Comparison of ENCODE assay signal across 26 mouse cellular contexts in the genomic region with DNA sequence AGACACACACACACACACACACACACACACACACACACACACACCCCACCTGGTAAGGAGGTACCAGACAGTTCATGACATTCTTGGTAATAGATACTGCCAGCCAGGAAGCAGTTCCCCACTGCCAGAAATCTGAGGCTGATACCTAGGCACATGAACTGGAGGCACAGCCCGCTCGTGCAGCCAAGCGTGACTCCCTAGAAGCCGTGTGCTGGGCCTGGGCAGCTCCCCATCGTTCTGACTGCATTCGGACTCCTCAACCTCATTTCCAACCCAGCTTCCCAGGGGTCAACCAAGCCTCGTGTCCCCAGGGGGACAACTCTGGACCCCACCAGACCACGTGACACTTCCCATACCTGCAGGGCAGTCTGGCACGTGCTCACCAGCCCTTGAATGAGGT. TPM values are rescaled to one million over a fixed set of nuclear protein-coding genes. Genes with fewer than 3 reads are reported as not detected.
DNase-seq lines count a peak whose midpoint lies in the region; ATAC-seq and TF ChIP-seq lines count a peak whose summit lies in the region.
"Had no signal": no experiment of that assay in that cellular context is flagged by ENCODE, and none has a peak within 500 bp of the region (broad histone marks: within the 10 kb centered on the region; RNA-seq: fewer than 3 reads in every experiment).

No protein-coding gene starts in this region.

- no peak for TF ChIP-seq RAD21 in CH12.LX (IDR thresholded peaks at IDR 0.05; ENCODE audit: low read depth, low read length)

- H3K9ac ChIP-seq in kidney, embryonic 15.5 days: no peak overlapping the region
- H3K9ac ChIP-seq in CH12.LX (ENCODE audit: insufficient read depth, low read depth): no peak overlapping the region
- no peak overlapping the region for H3K9ac ChIP-seq in forebrain, embryonic 14.5 days (ENCODE audit: low read length)
- H3K9ac ChIP-seq: embryonic facial prominence, embryonic 13.5 days had no signal

- in situ Hi-C loops in CH12.LX (cut with MboI; ENCODE audit: low pct_ligation_motif_present, low pct_unique_long_range_greater_than_20kb, low sequenced_read_pairs): no loop called here

- H3K27me3 ChIP-seq in kidney, embryonic 15.5 days: no peaks in the 10 kb centered on the region
- no peaks in the 10 kb centered on the region for H3K27me3 ChIP-seq in CH12.LX (replicated peaks)
- no peaks in the 10 kb centered on the region for H3K27me3 ChIP-seq in forebrain, embryonic 14.5 days (replicated peaks; ENCODE audit: control insufficient read depth, insufficient read depth, low read length)
- H3K27me3 ChIP-seq: embryonic facial prominence, embryonic 13.5 days; forebrain, embryonic 12.5 days; hindbrain, embryonic 13.5 days had no signal

- no peak overlapping the region for H3K4me2 ChIP-seq in kidney, embryonic 15.5 days
- no peak overlapping the region for H3K4me2 ChIP-seq in CH12.LX (ENCODE audit: insufficient read depth, low read depth, poor library complexity, severe bottlenecking)
- H3K4me2 ChIP-seq in forebrain, embryonic 14.5 days (ENCODE audit: low read length): no peak overlapping the region
- H3K4me2 ChIP-seq: embryonic facial prominence, embryonic 13.5 days; forebrain, embryonic 12.5 days; heart, embryonic 11.5 days; hindbrain, embryonic 13.5 days had no signal

- DNase-seq in kidney, postnatal 14 days: no peak
- peak; percentile 29 for DNase-seq in kidney, postnatal 10 days
- no peak for DNase-seq in kidney, adult 11 months
- no peak for DNase-seq in CH12.LX (ENCODE audit: extremely low read depth)
- DNase-seq in forebrain, embryonic 14.5 days (ENCODE audit: low spot score): no peak
- DNase-seq: adrenal gland, adult 8-10 months; adrenal gland, postnatal 25 days; cerebellum, adult 8-10 months; cerebellum, postnatal 10 days; cerebellum, postnatal 36 days; embryo, embryonic 11 days; gastrocnemius, postnatal 10 days; gastrocnemius, postnatal 36 days; heart, postnatal 36 days had no signal

- peaks cover 36% of the 10 kb centered on the region for H3K79me2 ChIP-seq in CH12.LX (replicated peaks; ENCODE audit: control insufficient read depth, extremely low read depth, insufficient read depth, poor library complexity, severe bottlenecking)

- TF ChIP-seq CTCF in CH12.LX (conservative IDR thresholded peaks at IDR 0.05 in 1 of 2, IDR thresholded peaks at IDR 0.05 in 1 of 2; ENCODE audit: low read depth in 2 of 2, low read length in 2 of 2): no peak

- no peaks in the 10 kb centered on the region for H3K9me3 ChIP-seq in kidney, embryonic 15.5 days (replicated peaks)
- no peaks in the 10 kb centered on the region for H3K9me3 ChIP-seq in CH12.LX (replicated peaks; ENCODE audit: low read length)
- H3K9me3 ChIP-seq in forebrain, embryonic 14.5 days (replicated peaks; ENCODE audit: control insufficient read depth, low read length): no peaks in the 10 kb centered on the region
- H3K9me3 ChIP-seq: embryonic facial prominence, embryonic 10.5 days; embryonic facial prominence, embryonic 13.5 days; forebrain, embryonic 12.5 days; hindbrain, embryonic 10.5 days; hindbrain, embryonic 13.5 days had no signal

- H3K4me3 ChIP-seq in kidney, embryonic 15.5 days (replicated peaks): no peak overlapping the region
- no peak overlapping the region for H3K4me3 ChIP-seq in CH12.LX (replicated peaks in 1 of 3; ENCODE audit: low read depth in 2 of 3, low read length in 2 of 3, poor library complexity in 1 of 3)
- no peak overlapping the region for H3K4me3 ChIP-seq in forebrain, embryonic 14.5 days (ENCODE audit: low read depth, low read length)
- H3K4me3 ChIP-seq: embryonic facial prominence, embryonic 10.5 days; embryonic facial prominence, embryonic 13.5 days; erythroblast, embryonic 14.5 days; forebrain, embryonic 12.5 days; hindbrain, embryonic 10.5 days; hindbrain, embryonic 13.5 days had no signal

- dilution Hi-C loops in CH12.LX (cut with MboI; ENCODE audit: extremely low pct_ligation_motif_present, extremely low pct_unique_long_range_greater_than_20kb, low sequenced_read_pairs): no loop called here

- ATAC-seq in kidney, embryonic 15.5 days (replicated peaks; ENCODE audit: low FRiP score): peak; percentile 68
- ATAC-seq in forebrain, embryonic 14.5 days: no peak
- ATAC-seq: activated CD4-positive, CD25-positive, alpha-beta regulatory T cell, adult 4 months; CD4-positive, CD25-positive, alpha-beta regulatory T cell, adult 4 months; forebrain, embryonic 16.5 days; hindbrain, embryonic 16.5 days had no signal

- no peak for TF ChIP-seq EP300 in CH12.LX (IDR thresholded peaks at IDR 0.05; ENCODE audit: low read length)

- H3K27ac ChIP-seq in kidney, embryonic 15.5 days: peak overlapping the region; percentile 84
- no peak overlapping the region for H3K27ac ChIP-seq in CH12.LX (ENCODE audit: insufficient read depth, low read depth)
- no peak overlapping the region for H3K27ac ChIP-seq in forebrain, embryonic 14.5 days (ENCODE audit: low read depth, low read length)
- H3K27ac ChIP-seq: embryonic facial prominence, embryonic 10.5 days; embryonic facial prominence, embryonic 13.5 days; forebrain, embryonic 12.5 days; hindbrain, embryonic 10.5 days; hindbrain, embryonic 13.5 days had no signal

- no peak for TF ChIP-seq POLR2A in CH12.LX (IDR thresholded peaks at IDR 0.05; ENCODE audit: low read depth, low read length)

- H3K4me1 ChIP-seq in kidney, embryonic 15.5 days: peaks cover 36% of the 10 kb centered on the region
- peaks cover 7 to 23% of the 10 kb centered on the region in 2 experiments; a peak in 2 of 4 replicates for H3K4me1 ChIP-seq in CH12.LX (ENCODE audit: control insufficient read depth in 1 of 2, insufficient read depth in 2 of 2)
- H3K4me1 ChIP-seq in forebrain, embryonic 14.5 days (ENCODE audit: control insufficient read depth, insufficient read depth, low read length): no peaks in the 10 kb centered on the region
- H3K4me1 ChIP-seq: embryonic facial prominence, embryonic 10.5 days; embryonic facial prominence, embryonic 13.5 days; forebrain, embryonic 12.5 days; hindbrain, embryonic 10.5 days had no signal

- 38% methylated on average over 9 of the region's 9 CpGs for WGBS in kidney, embryonic 15.5 days
- WGBS in forebrain, embryonic 14.5 days: 83% methylated on average over 9 of the region's 9 CpGs

- peaks cover 67% of the 10 kb centered on the region for H3K36me3 ChIP-seq in kidney, embryonic 15.5 days
- peaks cover 67 to 89% of the 10 kb centered on the region in 2 experiments for H3K36me3 ChIP-seq in CH12.LX (replicated peaks in 1 of 2; ENCODE audit: control insufficient read depth in 1 of 2, insufficient read depth in 1 of 2, low read length in 1 of 2)
- H3K36me3 ChIP-seq in forebrain, embryonic 14.5 days (ENCODE audit: control insufficient read depth, insufficient read depth, low read length): peaks cover 65% of the 10 kb centered on the region

TF ChIP-seq in CH12.LX, 34 proteins besides CTCF, POLR2A, EP300 and RAD21:
- TF ChIP-seq PAX5 (IDR thresholded peaks at IDR 0.05; ENCODE audit: low read length) (peak; percentile 95), ZMIZ1 (IDR thresholded peaks at IDR 0.05; ENCODE audit: low read depth, low read length) (no peak)

RNA-seq across cellular contexts. Expression of a gene that starts 7.4 kb away (rescaled TPM):
- 81.8 and 88.2 TPM in 2 replicates for polyA plus RNA-seq in kidney, embryonic 15.5 days (2015; fragmentation: Nextera tagmentation; extraction: Ambion mirVana)
- total RNA-seq in CH12.LX (2012; rRNA removed) (24.6 and 26.7 TPM in 2 replicates), CH12.LX (2014; rRNA removed) (19.5 TPM in 2 replicates)
- polyA plus RNA-seq in CH12.LX (2012; ENCODE audit: insufficient read length, low read depth): 44.9 and 46.0 TPM in 2 replicates
- polyA plus RNA-seq in forebrain, embryonic 14.5 days (2014; fragmentation: Nextera tagmentation; extraction: Ambion mirVana): 66.1 and 71.3 TPM in 2 replicates

RNA-seq across cellular contexts. Expression of a gene that starts 7.4 kb away (rescaled TPM):
- polyA plus RNA-seq in kidney, embryonic 15.5 days (2015; fragmentation: Nextera tagmentation; extraction: Ambion mirVana): 134 and 145 TPM in 2 replicates
- total RNA-seq in CH12.LX (2012; rRNA removed) (124 and 134 TPM in 2 replicates), CH12.LX (2014; rRNA removed) (151 and 181 TPM in 2 replicates)
- polyA plus RNA-seq in CH12.LX (2012; ENCODE audit: insufficient read length, low read depth): 136 and 142 TPM in 2 replicates
- polyA plus RNA-seq in forebrain, embryonic 14.5 days (2014; fragmentation: Nextera tagmentation; extraction: Ambion mirVana): 118 and 126 TPM in 2 replicates

RNA-seq across cellular contexts. Expression of a gene that starts 16.7 kb away (rescaled TPM):
- polyA plus RNA-seq in kidney, embryonic 15.5 days (2015; fragmentation: Nextera tagmentation; extraction: Ambion mirVana): 169 and 171 TPM in 2 replicates
- total RNA-seq in CH12.LX (2012; rRNA removed) (103 and 119 TPM in 2 replicates), CH12.LX (2014; rRNA removed) (93.5 and 102 TPM in 2 replicates)
- polyA plus RNA-seq in CH12.LX (2012; ENCODE audit: insufficient read length, low read depth): 144 and 151 TPM in 2 replicates
- 185 TPM in 2 replicates for polyA plus RNA-seq in forebrain, embryonic 14.5 days (2014; fragmentation: Nextera tagmentation; extraction: Ambion mirVana)

RNA-seq across cellular contexts. Expression of a gene that starts 16.7 kb away (rescaled TPM):
- polyA plus RNA-seq in kidney, embryonic 15.5 days (2015; fragmentation: Nextera tagmentation; extraction: Ambion mirVana): 56.7 and 57.1 TPM in 2 replicates
- total RNA-seq in CH12.LX (2012; rRNA removed) (80.4 and 93.6 TPM in 2 replicates), CH12.LX (2014; rRNA removed) (109 and 118 TPM in 2 replicates)
- polyA plus RNA-seq in CH12.LX (2012; ENCODE audit: insufficient read length, low read depth): 67.3 and 75.5 TPM in 2 replicates
- polyA plus RNA-seq in forebrain, embryonic 14.5 days (2014; fragmentation: Nextera tagmentation; extraction: Ambion mirVana): 93.1 and 93.2 TPM in 2 replicates

RNA-seq across cellular contexts. Expression of a gene that starts 21.9 kb away (rescaled TPM):
- polyA plus RNA-seq in kidney, embryonic 15.5 days (2015; fragmentation: Nextera tagmentation; extraction: Ambion mirVana): 80.4 and 82.3 TPM in 2 replicates
- 213 and 282 TPM in 2 replicates for total RNA-seq in CH12.LX (2012; rRNA removed)
- total RNA-seq in CH12.LX (2014; rRNA removed): 315 and 347 TPM in 2 replicates
- polyA plus RNA-seq in CH12.LX (2012; ENCODE audit: insufficient read length, low read depth): 243 and 268 TPM in 2 replicates
- polyA plus RNA-seq in forebrain, embryonic 14.5 days (2014; fragmentation: Nextera tagmentation; extraction: Ambion mirVana): 40.0 and 48.5 TPM in 2 replicates
